Mouse (Mus musculus) layer of hippocampus, postnatal 25 days (tissue): ENCODE measurements around the gene Pomt1. TPM values are rescaled to one million over a fixed set of nuclear protein-coding genes. Genes with fewer than 3 reads are reported as not detected.

Experiments used
- DNase-seq, 2 experiments: peaks; one replicate each; pipeline ENCODE4 v3.0.0; 2022; ENCODE audit warnings: mixed read lengths in 2 of 2, low spot score in 1 of 2; ENCODE audit errors: extremely low spot score in 1 of 2
- total RNA-seq, 2 experiments: library from RNA; stranded (reverse); gene quantifications; 2 replicates each; pipeline ENCODE4 v1.2.3; 2021

The Pomt1 gene
- total RNA-seq, 2 experiments from 2014 or later = 21.4 to 25.2 TPM

GRCm38 (mm10) chr2:32220969-32221368 lies 15.4 kb upstream of the Pomt1 start:
- DNase-seq = no peak

DNA sequence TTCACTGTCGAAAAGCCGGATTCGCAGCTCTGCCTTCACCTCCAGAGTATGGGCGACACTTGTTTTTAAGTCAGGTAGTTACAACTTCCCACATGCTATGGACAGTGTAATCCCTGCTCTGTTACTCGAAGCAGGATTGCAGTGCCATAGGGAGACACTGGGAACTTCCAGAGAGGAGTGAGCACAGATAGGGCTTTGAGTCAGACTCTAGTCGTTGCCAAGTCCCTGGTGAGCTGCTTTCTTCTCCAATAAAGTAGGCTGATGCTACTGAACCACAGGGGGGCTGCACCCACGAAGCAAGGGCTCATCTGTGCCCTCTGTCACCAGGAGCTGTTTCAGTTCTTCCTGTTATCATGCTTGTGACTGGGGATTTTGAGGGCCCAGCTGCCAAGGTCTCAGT lies 14.8 kb upstream of the Pomt1 start:
- DNase-seq = no peak

DNA sequence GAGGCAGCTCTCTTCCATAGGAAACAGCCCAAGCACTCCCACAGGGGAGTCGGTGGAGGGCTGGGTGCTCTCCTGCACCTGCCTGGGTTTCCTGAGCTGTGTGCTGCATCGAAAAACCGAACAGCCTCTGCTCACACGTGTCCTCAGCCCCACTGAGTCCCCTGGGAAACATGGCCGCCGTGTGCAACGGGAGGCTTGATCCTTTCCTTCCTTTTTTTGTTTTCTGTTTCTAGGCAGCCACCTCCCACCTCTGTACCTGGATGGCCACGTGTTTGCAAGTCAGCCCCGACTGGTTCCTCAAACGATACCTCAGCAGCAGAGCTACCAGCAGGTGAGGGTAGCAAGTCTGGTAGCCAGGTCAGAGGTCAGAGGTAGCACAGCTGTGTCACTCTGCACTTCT lies 14.3 kb upstream of the Pomt1 start:
- DNase-seq = no peak

DNA sequence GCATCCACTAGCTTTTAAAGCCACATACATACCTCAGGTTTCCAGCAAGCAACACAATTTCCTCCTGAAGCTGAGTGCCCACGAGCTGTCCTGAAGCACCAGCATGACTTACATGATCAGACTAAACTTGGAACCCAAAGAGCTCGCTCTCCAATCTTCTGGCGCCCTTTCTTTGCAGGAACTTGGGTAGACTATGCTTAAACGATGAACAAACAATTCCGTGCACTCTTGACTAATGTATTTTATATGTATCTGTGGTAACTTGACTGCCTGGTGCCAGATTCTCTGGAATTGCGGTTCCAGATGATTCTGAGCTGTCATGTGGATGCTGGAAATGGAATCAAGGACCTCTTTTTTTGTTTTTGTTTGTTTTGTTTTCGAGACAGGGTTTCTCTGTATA lies 957 bp upstream of the Pomt1 start:
- DNase-seq = no peak

- DNase-seq = no peak
Observed at GRCm38 (mm10) chr2:32236760-32237487, 534 bp downstream of the Pomt1 start.

GRCm38 (mm10) chr2:32237571-32237970 lies 1.2 kb downstream of the Pomt1 start:
- DNase-seq = no peak

GRCm38 (mm10) chr2:32238708-32239435 lies 2.5 kb downstream of the Pomt1 start:
- DNase-seq = no peak

GRCm38 (mm10) chr2:32240591-32240990 lies 4.2 kb downstream of the Pomt1 start:
- no peak for DNase-seq

DNA sequence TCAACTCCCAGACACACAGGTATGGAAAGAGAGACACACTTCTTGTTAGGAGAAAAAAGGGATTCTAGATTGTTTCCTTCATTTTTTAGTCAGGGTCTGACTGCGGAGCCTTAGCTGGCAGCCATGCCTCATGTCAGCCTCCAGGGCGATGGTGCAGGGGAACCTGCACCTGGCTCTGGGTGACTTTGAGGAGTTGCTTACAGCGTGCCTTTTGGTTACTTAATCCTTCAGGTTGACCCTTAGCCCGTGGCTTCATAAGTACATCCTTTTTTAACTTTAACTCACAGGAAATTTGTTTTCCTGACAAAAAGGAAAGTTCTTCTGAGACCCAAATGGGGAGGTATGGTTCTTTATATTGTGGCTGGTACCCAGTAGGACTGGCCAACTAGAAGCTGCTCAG lies 6.6 kb downstream of the Pomt1 start:
- no peak for DNase-seq

GRCm38 (mm10) chr2:32246741-32247140 lies 10.4 kb downstream of the Pomt1 start:
- no peak for DNase-seq

DNA sequence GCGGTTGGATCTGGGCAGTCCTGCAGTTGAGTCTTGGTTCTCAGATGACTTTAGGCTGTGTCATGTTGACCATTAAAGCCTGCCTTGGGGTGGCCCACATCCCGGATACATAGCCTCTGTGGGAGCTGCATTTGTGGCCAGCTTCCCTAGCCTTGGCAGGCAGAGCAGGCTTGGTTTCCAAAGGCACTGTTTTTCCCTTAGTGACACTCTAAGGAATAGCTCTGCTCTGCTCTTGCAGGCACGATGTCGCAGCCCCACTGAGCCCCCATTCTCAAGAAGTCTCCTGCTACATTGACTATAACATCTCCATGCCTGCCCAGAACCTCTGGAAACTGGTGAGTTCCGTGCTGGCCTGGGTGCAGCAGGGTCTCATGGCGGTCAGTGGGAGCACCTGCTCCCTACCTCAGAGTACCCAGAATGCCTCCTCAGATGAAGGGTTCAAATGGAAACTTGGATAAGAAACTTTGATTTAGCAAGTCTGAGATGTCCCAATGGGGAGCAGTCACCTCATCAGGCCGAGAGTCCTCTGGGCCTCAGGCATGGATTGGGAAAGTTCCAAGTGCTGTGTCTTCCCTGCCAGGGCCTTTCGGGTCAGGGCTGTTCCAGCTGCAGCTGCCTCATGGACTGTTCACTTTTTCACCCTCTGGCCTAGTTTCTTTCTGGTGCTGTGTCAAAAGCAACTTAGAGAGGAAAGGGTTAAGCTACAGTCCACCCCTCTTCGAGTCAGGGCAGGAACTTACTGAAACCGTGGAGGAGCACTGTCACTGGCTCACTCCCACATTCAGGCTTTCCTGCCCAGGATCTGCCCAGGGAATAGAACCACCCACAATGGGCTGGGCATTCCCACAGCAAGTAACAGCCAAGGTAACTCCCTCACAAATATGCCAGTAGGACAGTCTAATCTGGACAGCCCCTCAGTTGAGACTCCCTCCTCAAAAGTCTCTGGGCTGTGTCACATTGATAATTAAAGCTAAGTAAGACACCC lies 12.3 kb downstream of the Pomt1 start:
- no peak for DNase-seq

DNA sequence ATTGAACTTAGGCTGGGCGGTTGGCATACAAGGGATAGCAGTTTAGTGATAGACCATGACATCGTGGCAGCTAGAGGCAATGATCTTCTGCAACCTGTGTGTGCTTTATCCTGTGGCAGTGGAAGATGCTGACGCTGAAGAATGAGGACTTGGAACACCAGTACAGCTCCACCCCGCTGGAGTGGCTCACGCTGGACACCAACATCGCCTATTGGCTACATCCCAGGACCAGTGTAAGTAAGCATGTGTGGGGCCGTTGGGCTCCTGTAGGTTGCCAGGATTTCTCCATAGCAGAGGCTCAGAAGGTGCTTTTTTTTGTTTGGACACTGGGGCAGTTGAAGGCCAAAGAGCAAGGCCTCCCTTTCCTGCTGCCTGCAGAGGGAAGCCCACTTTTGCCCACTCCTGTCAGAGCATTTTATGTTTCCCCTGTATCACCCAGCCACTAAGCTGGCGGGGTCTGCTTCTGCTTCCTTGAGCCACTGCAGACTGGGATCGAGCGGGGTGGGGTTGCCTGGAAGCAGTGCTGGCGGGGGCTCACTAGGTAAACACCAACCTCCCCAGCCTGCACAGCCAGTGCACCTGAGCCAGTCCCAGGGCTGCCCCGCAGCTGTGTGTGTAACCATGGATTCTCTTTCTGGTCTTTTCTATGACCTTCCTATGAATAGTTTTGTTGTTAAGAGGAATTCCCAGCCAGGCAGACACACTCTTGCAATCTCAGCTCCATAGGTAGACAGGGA lies 15.6 kb downstream of the Pomt1 start:
- no peak for DNase-seq

- DNase-seq = no peak
Observed at GRCm38 (mm10) chr2:32252658-32253057, 16.3 kb downstream of the Pomt1 start.

DNA sequence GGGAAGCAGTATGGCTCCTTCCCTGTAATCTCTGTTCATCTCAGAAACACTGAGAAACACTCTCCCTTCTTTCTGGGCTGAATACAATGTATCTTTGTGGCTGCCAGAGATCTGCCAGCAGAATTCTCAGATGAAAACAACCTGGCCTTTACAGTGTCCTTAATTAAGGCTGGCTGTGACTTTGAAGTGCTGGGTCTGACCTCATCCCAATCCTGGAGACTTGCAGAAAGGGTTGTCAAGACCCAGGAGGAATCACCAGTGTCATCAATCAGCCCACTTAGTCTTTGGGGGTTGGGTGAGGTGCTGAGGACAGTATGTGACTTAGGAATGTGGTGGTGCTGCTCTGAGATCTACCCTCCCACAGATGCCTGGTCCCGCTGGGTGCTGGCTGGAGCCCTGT lies 17.0 kb downstream of the Pomt1 start:
- DNase-seq = no peak

GRCm38 (mm10) chr2:32254563-32254962 lies 18.2 kb downstream of the Pomt1 start:
- no peak for DNase-seq

DNA sequence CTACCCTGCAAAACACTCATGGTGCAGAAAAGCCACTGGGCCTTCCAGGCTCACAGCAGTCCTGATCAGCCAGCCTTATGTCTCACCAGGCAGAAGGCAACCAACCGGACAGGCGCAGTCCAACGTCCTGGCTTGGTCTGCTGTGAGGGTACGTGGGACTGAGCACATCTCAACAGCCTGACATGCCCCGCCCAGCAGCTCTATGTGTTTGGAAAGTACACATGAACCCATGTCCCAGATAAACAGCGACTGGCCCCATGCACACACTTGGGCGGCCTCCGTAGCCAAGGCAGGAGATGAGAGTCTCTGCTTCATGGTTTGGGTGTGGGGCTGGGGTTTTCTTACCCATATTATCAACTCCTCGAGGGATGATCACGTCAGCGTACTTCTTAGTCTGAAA lies 19.9 kb downstream of the Pomt1 start:
- DNase-seq = no peak

- no peak for DNase-seq
Observed at GRCm38 (mm10) chr2:32258887-32259533, 22.6 kb downstream of the Pomt1 start.

GRCm38 (mm10) chr2:32259657-32260417 lies 23.4 kb downstream of the Pomt1 start, which contains the start of gene Uck1:
TSS of gene Uck1 (minus strand) at chr2:32260159.
- peak; percentile 74 to 79 for DNase-seq

DNA sequence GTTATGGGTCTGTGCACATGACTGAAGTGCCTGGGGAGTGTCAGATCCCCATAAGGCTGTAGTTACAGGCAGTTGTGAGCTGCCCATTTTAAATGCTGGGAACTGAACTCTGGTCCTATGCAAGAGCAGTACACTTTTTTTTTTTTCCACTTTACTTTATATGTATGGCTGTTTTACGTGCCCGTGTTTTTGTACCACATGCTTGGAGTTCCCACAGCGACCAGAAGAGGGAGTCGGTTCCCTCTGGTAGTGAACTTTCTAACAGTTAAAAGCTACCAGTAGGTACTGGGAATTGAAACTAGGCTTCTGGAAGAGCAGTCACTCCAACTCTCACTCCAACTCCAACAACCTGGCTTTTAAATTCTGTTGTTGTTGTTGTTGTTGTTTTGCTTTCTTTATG lies 24.2 kb downstream of the Pomt1 start:
- peak in 1 of 2 experiments; percentile 38 for DNase-seq
